Mouse (Mus musculus) embryonic fibroblast, embryonic 13.5 days (primary cell): ENCODE results near the gene Timp3.

Source experiments
- CTCF ChIP-seq: IDR thresholded peaks from 2 replicates; pipeline ENCODE4 v1.5.1; 2011; ENCODE audit warnings: mild to moderate bottlenecking, control low read depth, low read length, moderate library complexity, borderline replicate concordance; ENCODE audit not compliant: insufficient read depth
- POLR2A ChIP-seq: IDR thresholded peaks from 2 replicates; pipeline ENCODE4 v1.6.1; 2011; ENCODE audit warnings: low read depth, mild to moderate bottlenecking, control low read depth, low read length, moderate library complexity

DNA sequence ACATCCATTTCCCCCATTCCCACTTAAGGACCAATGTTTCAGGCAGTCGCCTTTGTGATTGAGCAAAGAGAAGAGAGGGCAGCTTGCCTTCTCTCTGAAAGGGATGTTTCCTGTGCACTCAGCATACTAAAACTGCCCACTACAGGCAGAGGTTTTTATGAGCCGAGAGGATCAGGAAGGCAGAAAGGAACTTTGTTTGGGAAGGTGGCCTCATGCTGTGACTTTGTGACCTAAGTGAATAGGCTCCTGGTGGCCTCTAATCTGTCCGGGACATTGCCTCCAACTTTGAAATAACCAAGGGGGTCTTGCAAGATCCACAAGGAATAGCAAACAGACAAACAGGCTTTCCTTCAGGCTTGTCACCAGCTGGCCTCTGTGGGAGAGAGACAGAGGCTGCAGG lies 19.4 kb downstream of the Timp3 start:
- TF ChIP-seq CTCF (no peak), POLR2A (no peak)
